Mouse (Mus musculus): ENCODE data around the gene Gabpb2.

Gabpb2 gene

GRCm38 (mm10) chr3:95217255-95218134, at the start of gene Gabpb2:
Gene Gabpb2 (minus strand): TSS chr3:95217916.
- peak; percentile 96 for DNase-seq (ENCODE audit: low spot score)

GRCm38 (mm10) chr3:95266052-95266451, 48.3 kb upstream of the Gabpb2 start:
- DNase-seq (ENCODE audit: low spot score), result no peak

DNA sequence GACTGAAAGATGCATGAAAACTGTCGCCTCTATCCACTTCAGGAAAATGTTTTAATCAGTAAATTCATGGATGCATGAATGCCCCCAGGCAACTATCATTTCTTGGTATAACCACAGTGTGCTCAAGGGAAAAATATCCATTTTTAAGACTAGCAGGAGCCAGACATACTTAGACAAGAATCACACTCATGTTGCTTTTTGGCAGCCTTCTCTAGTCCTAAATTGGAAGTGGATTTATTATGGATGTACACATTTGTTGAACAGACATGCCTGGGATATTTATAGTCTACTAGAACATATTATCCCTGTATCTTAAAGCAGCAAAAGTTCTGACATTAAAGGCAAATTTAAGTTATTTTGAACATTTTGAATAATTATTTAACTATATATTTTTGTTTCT, 47.0 kb upstream of the Gabpb2 start:
- DNase-seq (ENCODE audit: low spot score), result no peak

DNA sequence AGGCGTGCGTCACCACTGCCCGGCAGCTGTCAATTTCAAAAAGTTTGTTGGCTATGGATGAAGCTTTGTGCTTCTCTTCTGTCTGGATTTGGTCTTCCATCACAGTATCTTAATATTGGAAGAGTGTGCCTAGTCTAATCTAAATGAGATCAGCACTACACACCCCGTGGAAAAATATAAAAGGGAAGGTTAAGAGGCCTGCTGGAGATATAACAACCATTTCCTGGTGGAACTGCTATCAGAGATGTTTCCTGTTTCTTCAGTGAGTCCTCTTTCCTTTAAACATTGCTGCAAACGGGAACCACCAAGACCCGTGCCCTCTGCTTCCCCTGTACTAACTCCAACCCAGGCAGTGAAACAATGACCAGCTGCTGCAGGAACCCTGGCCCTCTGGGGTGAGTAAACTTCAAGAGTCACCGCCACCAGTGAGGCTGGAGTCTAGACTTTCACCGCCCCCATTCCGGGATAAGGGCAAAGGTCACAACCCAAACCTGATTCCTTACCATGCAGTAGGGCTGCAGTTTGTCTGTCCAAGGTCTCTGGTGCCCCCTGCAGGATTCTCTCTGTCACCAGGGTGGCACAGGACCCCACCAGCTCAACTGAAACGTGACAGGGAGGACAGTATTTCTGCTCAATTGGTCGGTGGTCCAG, 45.5 kb upstream of the Gabpb2 start:
- DNase-seq (ENCODE audit: low spot score), result peak; percentile 74

GRCm38 (mm10) chr3:95261975-95262374, 44.3 kb upstream of the Gabpb2 start:
- DNase-seq (ENCODE audit: low spot score), result no peak

DNA sequence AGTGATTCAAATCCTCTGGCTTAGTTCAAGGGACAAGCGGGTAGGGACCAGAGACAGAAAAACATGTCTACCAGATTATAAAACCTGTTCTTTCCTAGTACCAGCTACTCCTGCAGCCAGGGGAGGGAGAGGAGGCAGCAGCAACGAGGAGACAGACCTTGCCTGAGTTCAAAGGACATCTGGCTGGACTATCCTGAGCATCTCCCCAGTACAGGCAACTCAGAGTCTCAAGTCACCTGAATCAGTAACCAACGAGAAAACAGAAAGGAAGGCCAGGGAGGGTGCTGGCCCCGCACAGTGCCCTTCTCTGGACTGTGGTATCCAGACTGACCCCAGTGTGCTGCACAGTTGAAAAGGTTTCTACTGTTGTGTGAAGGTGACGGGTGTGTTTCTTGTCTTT, 39.2 kb upstream of the Gabpb2 start:
- no peak for DNase-seq (ENCODE audit: low spot score)

DNA sequence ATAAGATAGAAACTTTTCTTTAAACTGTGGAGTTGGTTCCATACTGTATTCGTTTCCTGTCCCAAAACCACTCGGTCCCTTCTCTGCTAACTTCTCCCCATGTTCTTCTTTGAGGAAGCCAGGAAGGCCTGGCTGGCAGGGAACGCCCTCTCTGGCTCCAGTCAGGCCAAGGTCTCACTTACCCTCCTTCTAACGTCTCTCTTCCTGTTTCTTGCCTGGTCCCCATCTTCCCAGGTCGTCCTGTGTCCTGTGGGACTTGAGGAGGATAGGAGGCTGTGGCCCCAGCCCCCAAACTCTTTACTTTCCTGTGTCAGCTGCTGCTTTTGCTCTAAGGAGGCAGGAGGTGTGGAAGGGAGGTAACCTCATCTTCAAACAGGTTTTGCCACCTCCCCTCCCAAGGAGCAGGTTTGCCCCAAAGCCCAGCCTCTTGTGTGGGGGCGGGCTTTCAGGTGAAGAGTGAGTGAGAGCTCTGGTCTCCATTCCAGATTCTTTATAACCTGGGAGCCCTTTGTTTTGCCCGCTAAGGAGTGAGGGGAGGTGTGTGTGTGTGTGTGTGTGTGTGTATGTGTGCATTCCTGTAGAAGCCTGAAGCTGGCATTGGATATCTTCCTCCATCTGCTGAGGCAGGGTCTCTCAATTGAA, 33.2 kb upstream of the Gabpb2 start, which contains the start of gene Bnipl:
Bnipl (minus strand) TSS at position 411 of the 642 bp plus-strand sequence.
- no peak for DNase-seq (ENCODE audit: low spot score)

GRCm38 (mm10) chr3:95250361-95250760, 32.6 kb upstream of the Gabpb2 start:
- DNase-seq (ENCODE audit: low spot score), result no peak

DNA sequence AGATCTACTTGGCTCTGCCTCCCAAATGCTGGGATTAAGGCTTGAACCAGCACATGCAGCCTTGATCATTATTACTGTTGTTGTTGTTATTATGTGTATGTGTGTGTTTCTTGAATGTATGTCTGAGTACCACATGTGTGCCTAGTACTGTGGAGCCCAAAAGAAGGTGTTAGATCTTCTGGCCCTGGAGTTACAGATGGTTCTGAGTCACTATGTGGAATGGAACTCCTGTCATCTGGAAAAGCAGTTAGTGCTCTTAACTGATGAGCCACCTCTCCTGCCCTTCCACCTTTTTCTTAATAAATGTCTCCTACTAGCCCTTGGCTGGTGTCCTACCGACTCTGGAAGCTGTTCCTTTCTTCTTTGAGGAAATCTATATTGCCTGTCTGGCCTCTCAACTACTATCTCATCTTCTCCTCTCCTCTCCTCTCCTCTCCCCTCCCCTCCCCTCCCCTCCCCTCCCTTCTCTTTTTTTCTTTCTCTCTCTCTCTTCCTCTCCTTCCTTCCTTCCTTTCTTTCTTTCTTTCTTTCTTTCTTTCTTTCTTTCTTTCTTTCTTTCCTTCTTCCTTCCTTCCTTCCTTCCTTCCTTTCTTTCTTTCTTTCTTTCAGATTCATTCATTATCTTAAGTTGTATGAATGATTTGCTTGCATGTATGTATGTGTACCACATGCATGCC, 30.1 kb upstream of the Gabpb2 start:
- DNase-seq (ENCODE audit: low spot score), result no peak

DNA sequence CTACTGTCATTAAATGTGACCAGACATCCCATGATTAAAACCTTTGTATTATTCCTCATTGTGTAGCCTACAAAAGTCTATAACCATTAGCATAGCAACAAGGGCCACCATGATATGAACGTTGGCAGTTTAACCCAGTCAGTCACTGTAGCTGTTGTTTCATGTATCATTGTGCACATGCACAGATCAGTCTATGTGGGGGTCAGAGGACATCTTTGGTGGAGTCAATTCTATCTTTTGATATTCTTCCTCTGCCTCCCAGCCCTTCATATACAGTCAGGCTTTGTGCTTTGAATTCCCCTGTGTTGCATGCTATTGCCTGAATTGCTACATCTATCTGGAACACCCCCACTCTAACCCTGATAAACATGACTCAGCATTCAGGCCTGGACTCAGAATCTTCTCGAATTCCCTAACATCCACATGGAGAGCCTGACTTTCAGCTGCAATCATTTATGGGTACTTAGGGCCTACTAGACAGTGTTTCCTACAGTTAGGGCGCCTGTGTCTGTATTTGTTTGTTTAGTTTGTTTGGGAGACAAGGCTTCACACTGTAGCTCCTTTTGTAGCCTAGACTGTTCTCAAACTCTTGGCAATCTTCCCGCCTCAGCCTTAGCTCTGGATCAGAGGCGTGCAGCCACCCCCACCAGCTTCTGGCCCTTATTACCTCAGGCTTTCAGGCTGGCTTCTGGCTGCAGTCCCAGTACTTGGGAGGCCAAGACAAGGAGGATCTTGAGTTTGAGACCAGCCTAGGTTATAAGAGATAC, 28.9 kb upstream of the Gabpb2 start:
- no peak for DNase-seq (ENCODE audit: low spot score)

- no peak for DNase-seq (ENCODE audit: low spot score)
Observed at GRCm38 (mm10) chr3:95243086-95243485, 25.4 kb upstream of the Gabpb2 start.

DNA sequence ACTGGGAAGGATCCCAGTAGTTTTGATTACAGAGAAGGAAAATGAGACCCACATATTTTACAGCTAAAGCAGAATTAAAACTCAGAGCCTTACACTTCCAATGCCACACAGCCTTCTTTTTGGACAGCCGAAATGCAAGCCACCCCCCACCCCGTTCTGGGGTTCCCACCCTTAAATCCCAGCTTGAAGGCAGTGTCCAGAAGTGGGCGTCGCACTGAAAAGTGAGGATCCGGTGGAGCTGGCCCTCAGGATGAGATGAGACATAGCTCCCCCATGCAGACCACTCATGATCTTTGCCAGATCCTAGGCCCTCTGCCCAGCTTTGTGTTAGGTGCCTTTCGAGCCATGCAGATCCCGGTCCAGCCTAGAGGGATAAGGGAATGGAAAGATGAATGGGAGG, 23.8 kb upstream of the Gabpb2 start, which contains the start of gene Gm128:
Gm128 (minus strand) TSS at position 101 of the 400 bp plus-strand sequence.
- DNase-seq (ENCODE audit: low spot score), result no peak

DNA sequence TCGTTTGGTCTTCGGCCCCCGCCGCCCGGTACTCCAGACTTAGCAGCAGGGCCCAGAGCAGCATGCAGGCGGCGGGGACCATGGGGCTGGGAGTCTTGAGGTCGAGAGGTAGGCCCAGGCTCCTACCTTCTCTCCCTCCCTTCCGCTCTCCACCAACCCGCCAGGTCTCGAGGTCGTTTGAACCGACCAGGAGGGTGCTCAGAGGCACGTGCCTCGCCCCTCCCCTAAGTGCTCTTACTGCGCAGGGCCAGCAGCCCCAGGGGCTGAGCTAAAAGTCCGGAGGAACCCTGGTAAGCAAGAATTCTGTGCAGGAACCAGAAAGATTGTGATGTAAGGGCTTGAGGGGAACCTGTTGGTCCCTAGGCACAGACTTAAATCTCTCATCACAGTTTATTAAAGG, 23.2 kb upstream of the Gabpb2 start:
- DNase-seq (ENCODE audit: low spot score), result no peak

DNA sequence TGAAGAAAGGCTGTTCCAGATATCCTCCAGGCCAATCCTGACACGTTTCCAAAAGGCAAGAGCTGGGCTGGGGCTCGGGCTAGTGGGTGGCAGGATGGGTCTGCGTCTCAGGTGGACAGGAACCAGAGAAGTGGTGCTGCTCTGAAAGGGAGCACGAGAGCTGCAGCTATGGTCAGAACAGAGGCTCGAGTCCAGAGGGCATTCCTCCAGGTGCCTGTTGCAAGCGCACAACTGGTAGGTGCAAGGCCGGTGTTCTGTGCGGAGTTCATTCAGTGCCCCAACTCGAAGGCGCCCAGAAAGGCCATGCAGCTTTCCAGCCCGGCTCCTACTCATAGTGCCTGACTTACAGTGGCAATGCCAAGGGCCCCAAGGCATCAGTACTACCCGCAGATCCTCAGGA, 22.3 kb upstream of the Gabpb2 start:
- DNase-seq (ENCODE audit: low spot score), result no peak

GRCm38 (mm10) chr3:95239022-95239421, 21.3 kb upstream of the Gabpb2 start:
- DNase-seq (ENCODE audit: low spot score), result no peak

GRCm38 (mm10) chr3:95237541-95238099, 19.9 kb upstream of the Gabpb2 start:
- DNase-seq (ENCODE audit: low spot score), result no peak

- no peak for DNase-seq (ENCODE audit: low spot score)
Observed at GRCm38 (mm10) chr3:95235386-95236301, 17.9 kb upstream of the Gabpb2 start.

GRCm38 (mm10) chr3:95233303-95233980, 15.7 kb upstream of the Gabpb2 start:
- DNase-seq (ENCODE audit: low spot score), result no peak

DNA sequence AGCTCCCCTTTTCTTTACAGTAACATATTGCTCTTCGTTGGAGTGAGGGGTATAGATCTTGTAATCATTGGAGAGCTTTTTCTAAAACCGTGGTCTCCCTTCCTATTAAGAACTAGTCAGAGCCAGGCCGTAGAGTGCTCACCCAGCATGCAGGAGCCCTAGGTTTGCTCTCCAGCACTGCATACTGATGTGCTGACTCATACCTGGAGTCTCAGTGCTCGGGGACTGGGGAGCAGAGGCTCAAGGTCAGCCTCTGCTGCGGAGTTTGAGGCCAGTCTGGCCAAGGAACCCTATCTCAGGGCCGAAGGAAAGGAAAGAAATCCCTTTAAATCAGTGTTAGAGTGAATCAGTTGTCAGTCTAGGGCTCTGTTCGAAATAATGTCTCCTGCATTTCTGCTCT, 15.1 kb upstream of the Gabpb2 start:
- DNase-seq (ENCODE audit: low spot score), result no peak
